Mouse (Mus musculus): ENCODE measurements around the gene Iqck.

Gene Iqck

DNA sequence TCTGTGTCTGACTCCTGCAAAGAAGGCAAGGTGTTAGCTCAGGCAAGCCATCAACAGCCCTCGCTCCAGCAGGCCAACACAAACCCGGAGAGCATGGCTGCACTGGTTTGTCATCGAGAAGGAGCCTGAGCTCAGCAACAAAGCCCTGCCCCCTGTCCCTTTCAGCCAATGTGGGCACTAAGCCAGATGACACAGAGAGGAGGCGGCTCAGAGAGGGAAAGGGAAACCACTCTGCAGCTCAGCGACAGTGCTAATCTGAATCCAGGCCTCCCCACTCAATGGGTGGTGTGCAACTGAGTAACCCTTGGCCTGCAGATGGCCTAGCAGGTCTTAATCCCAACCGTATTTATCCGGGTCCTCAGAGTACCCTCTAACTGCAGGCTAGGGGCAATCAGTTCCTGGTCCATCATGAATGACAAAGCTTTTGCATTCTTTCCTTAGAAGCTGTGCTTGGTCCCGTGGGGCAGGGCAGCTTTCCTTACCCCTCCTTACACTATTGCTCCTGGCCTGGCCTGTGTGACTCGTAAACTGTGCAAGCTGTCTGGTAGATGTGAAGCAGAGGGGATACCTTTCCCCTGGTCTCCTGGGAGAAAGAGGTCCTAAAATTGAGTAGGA lies 4.8 kb upstream of the Iqck start:
- DNase-seq (ENCODE audit: low spot score in 2 of 2) = no peak

DNA sequence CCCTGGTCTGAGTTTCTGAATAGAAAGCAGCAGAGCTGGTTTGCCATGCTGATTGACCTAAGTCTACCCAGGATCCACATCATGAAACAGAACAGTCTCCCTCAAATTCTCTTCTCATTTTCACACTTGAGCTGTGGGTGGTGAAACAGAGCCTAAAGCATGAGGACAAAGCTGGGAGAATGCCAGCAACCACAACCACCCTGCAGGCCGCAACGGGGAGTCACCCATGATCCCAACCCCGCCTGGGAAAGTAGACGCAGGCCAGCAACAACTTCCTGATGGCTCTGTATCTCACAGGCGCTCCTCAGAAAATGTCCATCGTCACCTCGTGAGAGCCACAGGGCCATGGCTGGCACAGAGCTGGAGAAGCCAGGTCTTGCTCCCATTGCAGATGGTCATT lies 4.0 kb upstream of the Iqck start:
- no peak for DNase-seq (ENCODE audit: low spot score in 2 of 2)

DNA sequence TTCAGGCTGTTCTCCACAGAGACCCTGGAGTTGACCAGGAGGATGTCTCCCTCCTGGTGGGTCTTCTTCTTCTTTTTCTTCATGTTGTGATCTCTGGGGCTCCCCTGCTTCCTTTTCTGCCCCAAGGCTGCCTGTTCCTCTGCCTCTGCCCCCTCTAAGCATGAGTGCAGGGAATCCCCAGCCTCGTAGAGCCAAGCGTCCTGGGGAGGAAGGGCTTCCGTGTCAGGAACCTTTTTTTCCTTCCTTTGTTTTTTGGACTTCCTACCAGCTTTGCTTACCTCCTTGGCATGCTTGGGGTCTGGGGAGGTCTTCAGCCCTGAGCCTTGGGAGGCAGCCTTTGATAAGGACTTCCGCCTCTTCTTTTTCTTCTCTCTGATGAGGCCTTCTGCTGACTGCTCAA lies 2.9 kb upstream of the Iqck start:
- no peak for DNase-seq (ENCODE audit: low spot score in 2 of 2)

DNA sequence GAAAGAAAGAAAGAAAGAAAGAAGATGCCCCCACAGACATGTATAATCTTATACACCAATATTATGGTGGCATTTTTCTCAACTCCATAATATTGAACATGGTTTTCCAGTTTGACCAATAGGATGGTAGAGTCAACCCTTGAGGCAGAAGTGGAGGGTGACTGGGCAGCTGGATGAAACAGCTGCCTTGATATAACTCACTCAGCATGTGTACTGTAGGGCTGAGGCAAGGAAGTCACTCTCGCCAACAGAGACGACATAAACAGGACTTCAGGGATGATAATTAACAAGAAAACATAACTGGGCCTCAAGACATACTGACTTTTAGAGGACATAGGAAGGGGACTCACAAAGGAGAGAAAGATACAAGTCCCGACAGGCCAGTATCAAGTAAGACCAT lies 946 bp upstream of the Iqck start:
- DNase-seq (ENCODE audit: low spot score in 2 of 2) = no peak

DNA sequence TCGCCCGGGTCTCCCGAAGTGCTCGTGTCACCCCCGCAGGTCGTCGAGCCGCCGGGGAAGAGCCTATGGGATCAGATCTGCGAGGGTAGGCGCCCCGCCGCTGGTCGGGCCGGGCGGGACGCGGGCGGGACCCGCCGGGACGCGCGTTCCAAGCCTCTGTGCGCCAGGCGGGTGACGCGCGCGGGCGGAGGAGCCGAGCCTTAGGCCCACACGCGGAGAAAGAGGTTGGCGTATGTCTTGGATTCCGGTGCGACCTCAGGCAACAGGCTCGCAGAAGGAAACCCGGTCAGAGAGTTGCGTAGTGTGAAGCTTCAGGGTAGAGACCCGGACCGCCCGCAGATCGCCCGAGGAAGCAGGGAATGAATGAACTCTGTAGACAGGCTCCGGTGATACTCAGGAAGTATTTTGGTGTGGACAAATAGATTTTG lies 339 bp downstream of the Iqck start, which contains the start of gene Knop1:
Knop1 (minus strand) TSS at position 378 of the 428 bp plus-strand sequence.
- DNase-seq (ENCODE audit: low spot score in 2 of 2) = no peak

DNA sequence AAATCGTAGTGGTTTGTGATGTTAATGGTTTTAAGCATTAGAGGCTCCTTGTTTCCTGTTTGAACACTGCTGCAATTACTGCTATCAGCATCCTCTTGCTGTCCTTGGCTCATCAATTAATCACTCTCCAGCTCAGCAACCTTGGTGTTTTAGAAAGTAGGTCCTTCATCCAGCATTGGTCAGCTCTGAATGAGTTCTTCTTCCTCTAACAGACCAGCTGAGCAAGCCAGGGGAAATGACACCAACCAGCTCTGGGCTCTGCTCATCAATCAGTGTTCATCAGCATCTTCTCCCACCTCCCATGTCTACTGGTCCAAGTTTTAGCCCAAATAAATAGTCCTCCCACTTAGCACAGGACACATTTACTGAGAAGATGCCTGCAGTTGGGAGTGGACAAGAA lies 3.1 kb downstream of the Iqck start:
- DNase-seq (ENCODE audit: low spot score in 2 of 2) = no peak

DNA sequence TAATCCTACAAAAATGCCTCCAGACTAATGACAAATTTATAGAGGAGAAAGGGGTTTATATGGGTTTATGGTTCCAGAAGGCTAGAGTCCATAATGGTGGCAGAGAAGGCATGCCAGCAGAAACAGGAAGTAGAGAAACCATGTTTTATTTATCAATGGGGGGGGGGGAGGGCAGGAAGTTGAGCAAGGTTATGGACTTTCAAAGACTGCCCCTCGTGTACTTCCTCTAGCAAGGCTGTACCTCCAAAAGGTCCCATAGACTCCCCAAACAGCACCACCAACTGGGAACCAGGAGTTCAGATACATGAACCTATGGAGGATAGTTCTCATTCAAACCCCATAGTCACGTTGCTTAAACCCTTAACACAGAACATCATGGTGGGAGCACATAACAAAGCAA lies 9.8 kb downstream of the Iqck start:
- no peak for DNase-seq (ENCODE audit: low spot score in 2 of 2)

DNA sequence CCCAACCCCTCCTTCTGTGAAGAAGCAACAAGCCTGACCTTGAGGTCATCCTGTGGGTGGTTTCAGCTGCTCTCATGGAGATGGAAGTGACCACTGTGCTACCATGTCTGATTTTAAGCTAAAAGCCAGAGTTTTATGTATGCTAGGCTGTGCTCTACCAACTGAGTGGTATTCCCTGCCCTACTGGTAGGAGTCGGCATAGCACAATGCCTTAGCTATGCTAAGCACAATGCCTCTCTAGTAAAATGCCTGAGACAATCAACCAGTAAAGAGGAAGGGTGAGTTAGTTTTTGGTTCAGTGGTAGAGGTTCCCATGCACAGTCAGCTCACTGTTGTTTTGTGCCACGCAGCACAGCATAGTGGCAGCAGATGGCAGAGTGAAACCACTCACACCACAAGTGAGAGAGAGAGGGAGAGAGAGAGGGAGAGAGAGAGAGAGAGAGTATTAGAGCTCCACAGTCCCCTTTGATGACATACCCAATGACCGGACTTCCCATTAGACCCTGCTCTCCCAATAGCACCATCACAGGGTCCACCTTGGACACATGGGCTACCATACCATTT lies 24.0 kb downstream of the Iqck start:
- DNase-seq (ENCODE audit: low spot score in 2 of 2) = no peak

DNA sequence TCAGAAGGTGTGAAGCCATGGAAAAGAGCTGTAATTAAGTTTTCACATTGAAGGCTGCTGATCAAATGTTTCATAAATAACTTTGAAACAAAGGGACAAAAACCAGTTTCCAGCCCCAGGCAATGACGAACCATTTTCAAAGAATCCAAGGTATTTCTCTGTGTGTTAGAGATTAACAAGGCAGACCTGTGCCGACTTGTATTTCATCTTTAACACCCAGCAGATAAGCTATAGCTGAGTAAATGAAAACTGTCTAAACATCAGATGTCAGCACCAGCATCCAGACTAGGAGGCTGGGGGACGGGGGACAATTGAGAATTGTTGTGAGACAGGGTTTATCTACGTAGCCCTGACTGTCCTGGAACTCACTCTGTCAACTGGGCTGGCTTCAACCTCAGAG lies 28.4 kb downstream of the Iqck start:
- no peak for DNase-seq (ENCODE audit: low spot score in 2 of 2)

DNA sequence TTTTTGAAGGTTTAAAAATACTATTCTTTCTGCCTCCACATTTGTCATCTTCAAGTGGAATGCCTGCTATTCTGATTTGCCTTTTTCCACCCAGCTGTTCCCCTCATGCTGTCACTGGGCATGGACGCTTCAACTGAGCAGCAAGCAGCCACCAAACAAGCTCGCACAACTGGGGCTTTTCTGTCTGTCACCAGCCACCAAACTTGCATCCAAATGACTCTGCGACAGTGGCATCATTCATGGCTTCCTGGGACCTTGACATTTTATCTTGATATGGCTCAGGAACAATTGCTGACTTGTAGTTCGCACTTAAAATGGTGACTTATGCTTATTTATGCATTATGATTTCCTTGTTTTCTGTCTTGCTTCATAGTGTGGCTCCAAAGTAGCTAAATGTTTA lies 29.4 kb downstream of the Iqck start:
- DNase-seq (ENCODE audit: low spot score in 2 of 2) = no peak

DNA sequence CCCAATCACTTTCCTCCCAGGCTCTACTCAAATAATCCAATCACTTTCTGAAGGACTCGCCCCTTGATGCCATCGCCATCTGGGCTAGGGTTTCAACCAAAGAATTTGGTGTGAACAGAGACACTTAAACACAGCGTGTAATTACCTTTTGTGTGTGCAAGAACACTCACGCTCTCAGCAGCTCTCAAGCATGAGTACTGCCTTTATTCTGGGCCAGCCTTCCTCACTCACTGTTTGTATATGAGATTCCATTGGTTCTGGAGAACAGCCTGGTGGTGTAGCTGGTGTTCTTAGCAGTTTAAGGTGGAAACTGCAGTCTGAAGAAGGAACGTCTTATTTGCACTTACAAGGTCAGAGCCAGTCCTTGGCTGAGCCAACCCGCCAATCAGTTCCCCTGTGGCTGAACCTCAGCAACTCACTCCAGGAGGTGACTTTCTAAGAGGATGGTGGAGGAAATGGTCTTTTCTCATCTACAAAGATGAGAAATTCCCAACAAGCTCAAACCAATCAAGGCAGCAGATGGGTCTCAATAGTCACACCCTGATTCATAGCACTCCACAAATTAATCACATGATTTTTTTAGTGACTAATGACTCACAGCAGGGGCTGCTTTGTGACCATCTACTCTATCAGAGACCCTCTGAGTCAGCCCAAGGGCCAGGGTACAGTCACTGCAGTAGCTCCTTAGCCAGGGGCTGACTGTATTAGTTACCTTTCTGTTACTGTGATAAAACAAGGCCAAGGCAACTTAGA lies 31.9 kb downstream of the Iqck start:
- DNase-seq (ENCODE audit: low spot score in 2 of 2) = no peak

DNA sequence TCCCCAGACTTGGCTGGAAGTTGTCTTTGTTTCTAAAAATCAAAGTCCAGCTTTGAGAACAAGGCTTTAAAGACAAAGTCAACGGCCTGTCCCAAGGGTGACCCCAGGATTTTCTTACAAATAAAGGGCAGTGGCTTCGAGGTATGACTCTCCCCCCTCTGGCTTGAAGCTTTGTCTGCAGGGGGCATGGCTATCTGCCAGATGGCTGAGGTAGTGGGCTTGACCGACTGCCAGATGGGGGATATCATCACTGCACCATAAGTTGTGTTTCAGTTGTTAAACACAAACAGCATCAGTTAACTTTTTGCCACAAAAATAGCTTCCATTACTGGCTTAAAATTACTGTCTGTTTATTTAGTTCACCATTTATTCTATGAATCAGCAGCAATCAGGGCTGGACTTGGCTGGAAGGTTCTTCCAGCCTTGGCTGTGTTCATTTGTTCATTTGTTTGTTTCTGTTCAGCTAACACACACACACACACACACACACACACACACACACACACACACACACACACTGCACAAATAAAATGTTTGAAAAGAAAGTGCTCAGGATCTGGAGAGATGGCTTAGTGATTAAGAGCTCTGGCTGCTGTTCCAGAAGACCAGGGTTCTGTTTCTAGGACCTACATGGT lies 33.6 kb downstream of the Iqck start:
- DNase-seq (ENCODE audit: low spot score in 2 of 2) = no peak

DNA sequence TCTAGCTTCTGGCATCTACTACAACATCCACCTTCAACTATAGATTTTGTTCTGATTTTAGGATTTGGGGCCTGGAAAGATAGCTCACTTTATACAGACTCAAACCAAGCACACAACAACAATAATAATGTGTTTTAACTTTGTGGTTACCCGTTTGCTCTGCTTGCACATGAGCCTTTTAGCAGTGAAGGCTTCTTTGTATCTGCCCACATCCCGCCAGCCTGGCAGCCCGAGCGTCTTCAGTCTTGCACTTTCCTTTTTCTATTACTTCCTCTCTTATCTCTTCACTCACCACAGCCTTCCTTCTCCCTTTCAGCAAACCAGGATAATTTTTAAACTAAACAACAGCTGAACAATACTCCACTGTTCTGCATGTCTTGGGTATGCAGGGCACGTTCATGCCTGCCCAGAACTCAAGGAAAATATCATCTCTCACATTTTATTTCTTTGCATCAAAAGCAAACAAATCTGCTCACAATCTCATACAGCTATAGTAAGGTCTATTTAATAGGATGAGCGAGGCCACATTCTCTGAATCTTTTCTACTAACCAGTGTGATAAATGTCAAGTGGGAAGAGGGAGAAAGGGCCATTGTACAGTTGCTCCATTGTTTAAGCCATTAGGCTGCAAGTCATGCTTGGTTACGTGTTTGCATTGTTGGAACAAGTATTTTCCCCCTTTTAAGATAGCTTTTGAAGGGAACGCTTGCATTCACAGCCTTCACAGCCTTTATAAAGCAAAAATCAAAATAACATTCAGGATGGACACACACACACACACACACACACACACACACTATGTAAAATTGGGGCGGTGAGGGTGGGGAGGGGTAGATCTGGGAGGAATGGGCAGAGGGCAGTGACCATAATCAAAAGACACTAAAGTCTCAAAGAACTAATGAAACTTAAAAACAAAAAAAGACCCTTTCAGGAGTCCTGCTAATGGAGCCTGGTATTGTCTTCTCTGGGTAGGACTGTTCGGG lies 40.2 kb downstream of the Iqck start:
- no peak for DNase-seq (ENCODE audit: low spot score in 2 of 2)

DNA sequence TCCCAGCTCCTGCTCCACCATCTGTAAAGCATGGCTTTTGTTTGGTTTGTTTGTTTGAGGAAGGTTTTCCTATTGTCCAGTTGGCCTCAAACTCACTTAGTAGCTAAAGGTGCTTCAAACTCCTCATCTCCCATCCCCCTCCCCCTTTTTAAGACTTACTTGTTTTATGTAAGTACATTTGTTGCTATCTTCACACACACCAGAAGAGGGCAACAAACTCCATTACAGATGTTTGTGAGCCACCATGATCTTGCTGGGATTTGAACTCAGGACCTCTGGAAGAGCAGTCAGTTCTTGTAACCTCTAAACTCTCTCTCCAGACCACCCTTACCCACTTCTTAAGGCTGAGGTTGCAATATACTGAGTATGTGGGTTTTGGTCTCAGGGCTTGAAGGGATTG lies 42.5 kb downstream of the Iqck start:
- no peak for DNase-seq (ENCODE audit: low spot score in 2 of 2)

DNA sequence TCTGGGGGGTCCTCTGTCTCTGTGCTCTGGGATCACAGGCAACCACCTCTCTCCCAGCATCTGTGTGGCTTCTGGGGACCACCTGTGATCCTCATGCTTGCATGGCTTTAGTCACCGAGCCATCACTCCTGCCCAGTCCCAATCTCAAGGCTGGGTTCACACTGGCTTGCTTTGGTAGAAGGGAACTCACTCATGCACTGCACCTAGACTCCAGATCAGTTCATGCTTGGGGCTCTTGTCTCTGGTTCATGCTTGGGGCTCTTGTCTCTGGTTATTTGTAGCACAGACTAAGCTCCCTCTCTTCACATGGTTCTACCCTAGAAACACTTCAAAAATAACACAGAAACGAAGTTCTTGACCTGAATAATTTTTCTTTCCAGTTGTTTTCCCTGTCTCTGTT lies 44.5 kb downstream of the Iqck start:
- DNase-seq (ENCODE audit: low spot score in 2 of 2) = no peak

DNA sequence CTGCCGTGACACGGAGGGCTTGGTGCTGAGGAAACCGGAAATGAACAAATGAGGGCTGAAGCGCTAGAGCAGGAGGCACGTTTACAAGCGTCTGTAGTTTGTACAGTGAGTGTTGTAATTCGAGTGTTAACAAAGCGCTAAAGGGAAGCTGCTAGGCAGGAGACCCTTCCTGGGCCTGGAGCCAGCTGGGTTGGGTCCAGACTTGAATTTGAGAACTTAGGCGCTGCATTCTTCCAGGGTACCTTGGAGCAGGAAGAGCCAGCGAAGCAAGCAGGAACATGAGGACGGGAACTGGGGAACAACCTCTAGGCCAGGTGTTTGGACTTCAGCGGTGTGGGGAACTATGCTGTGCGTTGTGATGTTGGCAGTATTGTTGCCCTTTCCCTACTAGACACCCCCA lies 47.4 kb downstream of the Iqck start:
- DNase-seq (ENCODE audit: low spot score in 2 of 2) = no peak

DNA sequence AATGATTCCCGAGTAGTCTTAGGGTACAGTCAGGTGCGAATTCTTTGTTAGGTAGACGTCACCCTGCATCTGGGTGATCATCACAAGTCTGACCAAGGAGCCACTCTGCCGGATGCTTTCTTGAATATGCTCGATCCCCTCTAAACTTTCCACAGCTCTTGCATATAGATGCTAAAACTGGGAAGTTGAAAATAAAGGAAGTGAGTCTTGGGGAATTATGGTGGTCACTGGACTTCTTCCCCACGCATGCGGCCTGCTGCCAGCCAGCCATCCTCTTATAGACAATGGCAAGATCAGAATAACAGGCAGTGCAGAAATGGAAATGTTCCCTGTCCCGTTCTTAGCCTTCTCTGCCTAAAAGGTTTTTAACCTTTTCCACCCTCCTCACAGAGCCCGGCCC lies 48.3 kb downstream of the Iqck start:
- no peak for DNase-seq (ENCODE audit: low spot score in 2 of 2)

DNA sequence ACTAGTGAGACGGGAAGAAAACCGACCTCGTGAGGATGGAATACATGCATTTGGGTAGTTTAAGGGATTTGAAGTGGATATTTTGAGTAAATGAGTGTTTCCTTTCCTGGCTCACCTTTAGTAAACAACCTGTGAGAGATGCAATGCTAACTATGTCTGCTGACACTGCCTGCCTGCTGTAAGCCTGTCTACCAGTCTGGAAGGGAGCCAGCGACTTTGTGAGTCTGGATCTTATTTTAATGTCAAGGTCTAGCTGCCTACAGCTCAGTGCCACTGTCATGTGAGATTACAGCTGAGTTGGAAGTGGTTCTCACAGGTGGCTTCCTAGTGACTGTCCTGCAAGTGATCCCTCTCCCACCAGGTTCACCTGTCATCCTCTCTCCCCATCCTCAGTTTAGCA lies 49.0 kb downstream of the Iqck start:
- DNase-seq (ENCODE audit: low spot score in 2 of 2) = no peak

DNA sequence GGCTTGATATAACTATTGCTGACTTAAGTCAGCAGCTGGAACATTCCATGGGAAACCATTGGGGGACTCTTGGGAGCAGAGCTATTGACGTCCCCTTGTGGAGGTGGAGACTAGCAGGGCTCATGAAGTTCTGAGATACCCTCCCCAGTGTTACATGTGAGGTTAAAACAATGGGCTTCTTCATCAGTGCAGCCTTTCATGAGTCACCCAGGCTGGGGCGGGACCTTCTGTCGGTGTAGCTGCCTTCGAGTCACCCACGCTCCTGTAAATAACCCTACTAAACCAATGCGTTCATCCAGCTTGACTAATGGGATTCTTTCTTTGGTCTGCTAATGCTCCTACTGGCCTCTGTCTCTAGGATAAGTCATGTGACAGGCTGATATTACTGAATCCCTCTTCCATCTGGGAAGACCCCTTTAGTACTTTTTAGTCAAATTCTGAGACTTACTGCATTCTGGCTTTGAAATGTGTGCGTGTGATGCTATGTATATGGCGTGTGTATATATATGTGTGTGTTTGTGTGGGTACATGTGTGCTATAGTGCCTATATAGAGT lies 53.5 kb downstream of the Iqck start:
- DNase-seq (ENCODE audit: low spot score in 2 of 2) = no peak

DNA sequence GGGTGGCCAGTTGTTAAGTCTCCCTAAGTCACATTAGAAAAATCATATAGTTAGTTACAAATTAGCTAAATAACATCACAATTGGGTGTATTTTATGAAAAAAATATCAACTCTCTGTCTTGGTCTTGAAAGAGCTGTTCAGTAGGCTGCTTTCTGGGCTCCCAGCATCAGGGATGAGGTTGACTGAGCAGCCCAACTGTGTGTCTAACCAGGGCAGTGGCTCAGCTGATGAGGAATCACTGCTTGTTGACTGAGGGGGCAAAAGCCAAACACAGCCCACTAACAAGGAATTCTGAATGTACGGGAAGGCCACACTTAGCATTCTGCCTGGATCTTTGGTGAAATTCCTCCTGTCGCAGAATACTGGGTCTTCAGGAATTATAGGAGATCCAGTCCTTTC lies 54.9 kb downstream of the Iqck start:
- no peak for DNase-seq (ENCODE audit: low spot score in 2 of 2)

DNA sequence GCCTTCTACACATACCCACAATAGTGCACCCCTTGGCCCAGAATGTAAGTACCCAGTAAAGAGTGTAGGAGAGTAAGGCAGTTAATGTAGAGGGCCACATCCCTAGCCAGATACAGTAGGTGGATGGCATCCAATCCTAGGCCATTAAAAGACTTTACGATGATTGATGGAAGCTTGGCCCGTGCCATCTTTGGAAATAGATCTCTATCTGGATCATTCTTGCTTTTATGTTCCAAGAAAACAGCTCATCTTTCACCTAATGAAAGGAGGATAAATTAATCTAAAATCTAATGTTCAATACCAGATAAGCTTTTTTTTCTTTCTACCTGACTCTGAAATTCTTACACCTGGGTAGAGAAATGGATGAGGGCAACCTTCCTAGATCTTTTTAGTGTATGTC lies 55.6 kb downstream of the Iqck start:
- no peak for DNase-seq (ENCODE audit: low spot score in 2 of 2)

Data from spleen, postnatal 4 days (tissue).